Mouse (Mus musculus) embryo, embryonic 11.5 days (tissue): ENCODE measurements around the gene Man2a1.

Source experiments
- DNase-seq: peaks from one replicate; pipeline ENCODE4 v3.0.0-alpha.2; 2012; ENCODE audit warnings: low read depth, low spot score

The Man2a1 gene

GRCm38 (mm10) chr17:64628796-64629195, 28.3 kb downstream of the Man2a1 start:
- no peak for DNase-seq

DNA sequence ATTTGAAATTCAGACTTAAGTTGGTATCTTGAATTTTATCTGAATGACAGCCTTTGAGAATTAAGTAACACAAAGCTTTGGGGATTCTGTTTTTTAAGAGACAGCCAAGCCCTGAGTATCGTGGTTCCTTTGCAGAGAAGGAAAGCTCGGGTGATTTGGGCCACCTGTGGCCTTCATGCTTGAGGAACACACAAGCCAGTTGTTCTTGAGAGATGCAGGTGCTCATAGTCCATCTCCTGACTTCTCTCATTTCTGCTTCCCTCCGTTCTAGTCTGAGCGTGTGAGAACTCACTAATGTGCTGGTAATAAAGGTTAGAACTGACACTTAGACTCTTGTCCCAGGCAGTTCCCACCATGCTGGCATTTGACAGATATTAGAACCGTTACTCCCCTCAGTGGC, 28.9 kb downstream of the Man2a1 start:
- no peak for DNase-seq

GRCm38 (mm10) chr17:64630506-64630905, 30.0 kb downstream of the Man2a1 start:
- DNase-seq: no peak

- DNase-seq: no peak
Observed at GRCm38 (mm10) chr17:64637868-64638537, 37.5 kb downstream of the Man2a1 start.

DNA sequence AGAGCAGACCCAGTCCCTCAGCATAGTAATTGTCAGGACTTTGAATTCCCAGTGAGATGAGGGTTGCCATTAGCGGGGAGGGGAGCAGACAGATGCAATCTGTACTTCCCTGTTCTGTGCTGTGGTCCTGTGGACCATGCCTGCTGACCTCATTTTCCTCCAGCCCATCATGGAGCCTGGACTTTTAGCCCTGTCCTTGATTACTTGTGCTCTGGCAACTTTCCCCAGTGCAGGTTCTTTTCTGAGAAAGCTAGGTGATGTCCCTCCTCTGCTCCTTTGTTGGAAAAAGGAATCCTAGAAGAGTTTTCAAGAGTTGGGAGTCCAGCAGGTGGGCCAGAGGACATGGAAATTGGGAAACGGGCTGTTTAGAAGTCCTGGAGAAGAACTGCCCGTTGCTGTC, 40.8 kb downstream of the Man2a1 start:
- DNase-seq: no peak

GRCm38 (mm10) chr17:64643644-64644043, 43.1 kb downstream of the Man2a1 start:
- DNase-seq: no peak

DNA sequence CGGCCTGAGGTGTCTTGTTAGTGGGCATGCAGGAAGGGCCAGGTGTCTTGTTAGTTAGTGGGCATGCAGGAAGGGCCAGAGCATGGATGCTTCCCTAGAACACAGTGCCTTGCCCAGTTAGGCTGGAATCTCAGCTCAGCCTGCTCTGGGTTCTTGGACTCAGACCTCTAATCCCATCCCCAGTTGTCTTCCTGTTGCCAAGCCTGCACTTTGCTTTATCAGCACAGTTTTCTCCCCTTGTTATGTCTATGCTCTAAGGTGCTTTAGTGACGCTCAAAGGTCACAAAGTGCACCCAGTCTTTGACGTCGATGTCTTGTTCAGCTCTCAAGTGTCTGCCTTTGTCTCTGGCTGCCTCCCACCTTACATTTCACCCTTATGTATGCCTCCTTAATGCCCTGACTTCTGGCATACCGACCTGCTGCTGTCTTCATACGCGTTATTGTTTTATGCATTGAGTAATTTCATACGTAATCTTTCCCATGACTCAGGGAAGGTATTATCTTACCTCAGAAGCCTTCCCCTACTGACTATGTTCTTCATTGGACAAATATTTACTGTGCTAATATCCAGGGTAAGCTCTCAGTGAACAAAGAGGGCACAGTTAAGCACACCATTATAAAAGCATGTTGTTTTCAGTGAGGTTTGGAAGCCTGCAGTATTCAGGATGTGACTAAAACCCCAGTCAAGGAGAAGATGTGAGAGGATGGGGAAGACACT, 44.5 kb downstream of the Man2a1 start:
- no peak for DNase-seq

- DNase-seq: no peak
Observed at GRCm38 (mm10) chr17:64647396-64647795, 46.9 kb downstream of the Man2a1 start.

GRCm38 (mm10) chr17:64650702-64651101, 50.2 kb downstream of the Man2a1 start:
- DNase-seq: no peak

- no peak for DNase-seq
Observed at GRCm38 (mm10) chr17:64653621-64654020, 53.1 kb downstream of the Man2a1 start.

DNA sequence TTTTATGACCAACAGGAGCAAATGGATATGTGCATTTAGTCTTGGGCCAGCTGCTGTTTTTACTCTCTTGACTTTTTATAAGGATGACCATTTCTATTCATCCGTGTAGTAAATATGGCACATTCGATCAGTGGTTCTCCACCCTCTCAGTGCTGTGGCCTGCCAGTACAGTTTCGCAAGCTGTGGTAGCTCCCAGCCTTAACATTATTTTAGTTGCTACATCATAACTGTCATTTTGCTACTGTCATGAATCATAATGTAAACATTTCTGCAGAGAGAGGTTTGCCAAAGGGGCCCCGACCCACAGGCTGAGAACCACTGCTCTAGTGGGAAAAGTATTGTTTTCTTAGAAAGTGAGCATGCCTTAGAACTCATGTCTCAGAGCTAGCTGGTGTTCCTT, 59.1 kb downstream of the Man2a1 start:
- no peak for DNase-seq

DNA sequence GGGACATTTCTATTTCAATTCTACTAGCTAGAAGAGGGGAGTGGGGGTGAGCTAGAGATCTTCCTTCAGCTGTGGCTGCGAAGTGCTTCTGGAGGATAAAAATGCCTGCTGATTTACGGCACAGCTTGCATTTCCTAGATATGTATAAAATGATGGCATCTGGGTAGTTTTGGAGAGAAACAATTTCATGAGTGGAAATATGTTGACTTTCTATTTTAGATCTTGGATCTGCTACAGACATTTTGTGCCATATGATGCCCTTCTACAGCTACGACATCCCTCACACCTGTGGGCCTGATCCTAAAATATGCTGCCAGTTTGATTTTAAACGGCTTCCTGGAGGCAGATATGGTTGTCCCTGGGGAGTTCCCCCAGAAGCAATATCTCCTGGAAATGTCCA, 66.0 kb downstream of the Man2a1 start:
- DNase-seq: no peak

DNA sequence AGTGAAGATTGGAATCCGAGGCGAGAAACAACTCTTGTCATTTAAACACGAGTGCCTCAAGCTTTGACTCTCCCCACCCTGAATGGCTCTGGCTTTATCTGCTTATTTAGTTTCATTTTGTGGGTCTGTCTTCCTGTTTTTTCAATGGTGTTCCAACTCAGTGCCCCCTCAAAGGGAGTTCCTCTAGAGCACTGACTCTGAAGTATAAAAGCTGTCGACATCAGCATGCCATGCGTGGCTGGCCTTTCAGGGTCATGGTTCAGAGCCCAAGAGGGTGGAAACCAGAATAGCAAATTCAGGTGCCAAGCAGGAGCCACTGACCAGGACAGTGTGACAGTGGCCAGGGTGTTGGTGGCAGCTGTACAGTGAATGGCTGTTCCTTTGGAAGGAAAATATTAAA, 68.0 kb downstream of the Man2a1 start:
- DNase-seq: no peak

DNA sequence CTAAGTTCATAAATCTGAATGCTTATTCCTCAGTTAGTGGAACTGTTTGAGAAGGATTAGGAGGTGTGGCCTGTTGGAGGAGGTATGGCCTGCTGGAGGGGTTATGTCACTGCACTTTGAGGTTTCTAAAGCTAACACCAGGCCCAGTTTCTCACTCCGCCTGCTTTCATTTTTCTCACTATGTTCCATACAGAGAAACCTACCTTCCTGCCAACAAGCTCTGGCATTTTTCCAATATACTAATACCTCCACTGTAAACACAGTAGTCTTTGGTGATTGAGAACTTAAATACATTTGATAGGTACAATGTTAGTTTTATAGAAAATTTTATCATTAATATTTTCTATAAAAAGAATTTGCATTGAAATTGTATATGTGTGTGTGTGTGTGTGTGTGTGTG, 73.9 kb downstream of the Man2a1 start:
- DNase-seq: no peak

GRCm38 (mm10) chr17:64674980-64675379, 74.4 kb downstream of the Man2a1 start:
- DNase-seq: no peak

GRCm38 (mm10) chr17:64676735-64677469, 76.4 kb downstream of the Man2a1 start:
- no peak for DNase-seq

DNA sequence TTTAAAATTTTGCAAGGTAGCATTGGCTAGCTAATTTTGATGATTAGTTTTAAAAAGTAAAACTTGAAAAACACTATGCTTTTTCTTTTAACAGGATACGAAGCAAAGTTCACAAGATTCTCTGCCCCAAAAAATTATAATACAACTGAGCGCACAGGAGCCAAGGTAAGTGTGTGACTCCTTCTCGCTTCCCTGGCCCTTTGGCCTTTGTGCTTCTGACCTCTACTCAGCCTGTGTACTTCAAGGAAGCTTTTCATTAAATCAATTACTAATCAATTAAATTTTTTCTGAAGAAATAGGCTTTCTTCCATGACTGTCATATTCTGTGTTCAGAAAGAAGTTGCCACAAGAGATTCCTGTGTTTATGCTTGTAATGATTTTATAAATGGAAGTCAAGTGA, 80.9 kb downstream of the Man2a1 start:
- no peak for DNase-seq

DNA sequence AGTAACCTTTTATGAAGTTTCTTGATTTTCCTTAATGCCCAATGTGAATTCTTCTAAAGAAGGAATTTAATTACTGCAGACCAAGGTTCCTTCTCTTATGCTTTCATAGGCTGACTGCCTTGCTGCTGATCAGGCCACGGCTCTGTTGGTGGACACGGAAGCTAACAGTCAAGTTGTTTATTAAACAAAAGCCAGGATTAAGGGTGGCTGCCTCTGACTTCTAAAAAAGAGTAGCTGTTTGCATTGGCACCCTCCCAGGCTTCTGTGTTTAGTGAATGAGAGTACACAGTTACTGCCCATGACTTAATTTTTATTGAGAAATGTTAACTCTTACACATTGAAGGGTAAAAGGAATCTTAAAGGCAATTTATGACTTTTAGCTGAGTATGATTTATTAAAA, 81.4 kb downstream of the Man2a1 start:
- DNase-seq: no peak

- no peak for DNase-seq
Observed at GRCm38 (mm10) chr17:64684088-64684487, 83.6 kb downstream of the Man2a1 start.

GRCm38 (mm10) chr17:64685216-64685903, 84.8 kb downstream of the Man2a1 start:
- no peak for DNase-seq

GRCm38 (mm10) chr17:64689614-64690013, 89.1 kb downstream of the Man2a1 start:
- DNase-seq: no peak

GRCm38 (mm10) chr17:64697277-64697831, 96.8 kb downstream of the Man2a1 start:
- DNase-seq: no peak
